Mouse (Mus musculus) hindbrain, embryonic 15.5 days (tissue): Measurements from ENCODE around the gene Csad. TPM values are rescaled to one million over a fixed set of nuclear protein-coding genes. Genes with fewer than 3 reads are reported as not detected.

Experiments used
- ATAC-seq: fragments of 200-750 bp; cut with Nextera tagmentation; 2 replicates; pipeline ENCODE4 v1.8.0; 2017; ENCODE audit warnings: low read depth, moderate number of reproducible peaks, moderate TSS enrichment; ENCODE audit not compliant: low FRiP score
- H3K27ac ChIP-seq: fragments of 300-500 bp; sonication (generic); replicated peaks from 2 replicates; pipeline ENCODE4 v1.5.1; 2015; ENCODE audit warnings: mild to moderate bottlenecking, inconsistent platforms
- H3K27me3 ChIP-seq: fragments of 300-500 bp; sonication (generic); 2 replicates; pipeline ENCODE4 v1.6.1; 2015; ENCODE audit warnings: control low read depth, inconsistent platforms
- H3K36me3 ChIP-seq: fragments of 300-500 bp; sonication (generic); 2 replicates; pipeline ENCODE4 v1.6.1; 2015; ENCODE audit warnings: control low read depth, inconsistent platforms
- H3K4me1 ChIP-seq: fragments of 300-500 bp; sonication (generic); replicated peaks from 2 replicates; pipeline ENCODE4 v1.6.1; 2015; ENCODE audit warnings: control low read depth, inconsistent platforms
- H3K4me2 ChIP-seq: fragments of 300-500 bp; sonication (generic); 2 replicates; pipeline ENCODE4 v1.6.1; 2015; ENCODE audit warnings: moderate library complexity, mild to moderate bottlenecking, inconsistent platforms
- H3K4me3 ChIP-seq: fragments of 300-500 bp; sonication (generic); 2 replicates; pipeline ENCODE4 v1.5.1; 2015; ENCODE audit warnings: mild to moderate bottlenecking, inconsistent platforms
- H3K9ac ChIP-seq: fragments of 300-500 bp; sonication (generic); 2 replicates; pipeline ENCODE4 v1.6.1; 2015; ENCODE audit warnings: inconsistent platforms
- H3K9me3 ChIP-seq: fragments of 300-500 bp; sonication (generic); 2 replicates; pipeline ENCODE4 v1.6.1; 2016; ENCODE audit warnings: control low read depth, inconsistent platforms
- WGBS: fragments of 180-500 bp; shearing (Covaris S2); methylation state at CpG from one replicate; pipeline ENCODE4 v1.1.7; 2015; 5-methylcytosine and 5-hydroxymethylcytosine counted together
- polyA plus RNA-seq: library from polyadenylated mRNA; unstranded; fragments of >200 nt; fragmentation: Nextera tagmentation; extraction: Ambion mirVana; gene quantifications from 2 replicates; pipeline ENCODE4 v1.2.1, GENCODE M21; 2015

The Csad gene
- polyA plus RNA-seq, 1 experiment from 2014 or later, result 40.1 TPM

- Histone ChIP-seq H3K4me3 (peak overlapping the region; percentile 62), H3K36me3 (no peaks in the 10 kb centered on the region), H3K27me3 (peaks cover 43% of the 10 kb centered on the region), H3K27ac (no peak overlapping the region), H3K9me3 (no peaks in the 10 kb centered on the region), H3K4me1 (peaks cover 51% of the 10 kb centered on the region), H3K9ac (0 out of 2 replicates have a peak overlapping the region, but pooled peaks have one; percentile 67), H3K4me2 (peak overlapping the region; percentile 97)
- no peak for ATAC-seq
- 7% methylated on average over 19 of the region's 19 CpGs for WGBS
Observed at GRCm38 (mm10) chr15:102244306-102245191, 40.0 kb upstream of the Csad start.

GRCm38 (mm10) chr15:102243229-102244190, 39.0 kb upstream of the Csad start:
- Histone ChIP-seq H3K9ac (no peak overlapping the region), H3K36me3 (no peaks in the 10 kb centered on the region), H3K9me3 (no peaks in the 10 kb centered on the region), H3K4me3 (peak overlapping the region; percentile 13), H3K4me1 (peaks cover 48% of the 10 kb centered on the region), H3K27ac (no peak overlapping the region), H3K4me2 (peak overlapping the region; percentile 97), H3K27me3 (peaks cover 35% of the 10 kb centered on the region)
- WGBS, result 14% methylated on average over 22 of the region's 22 CpGs
- no peak for ATAC-seq

GRCm38 (mm10) chr15:102242404-102243228, 38.1 kb upstream of the Csad start:
- 38% methylated on average over 12 of the region's 12 CpGs for WGBS

GRCm38 (mm10) chr15:102240607-102241006, 36.1 kb upstream of the Csad start:
- peaks cover 32% of the 10 kb centered on the region for H3K27me3 ChIP-seq
- no peak overlapping the region for H3K4me2 ChIP-seq
- 87% methylated on average over 4 of the region's 4 CpGs for WGBS
- H3K9ac ChIP-seq, result no peak overlapping the region
- H3K27ac ChIP-seq, result no peak overlapping the region
- no peaks in the 10 kb centered on the region for H3K36me3 ChIP-seq
- H3K4me1 ChIP-seq, result peaks cover 26% of the 10 kb centered on the region
- no peak overlapping the region for H3K4me3 ChIP-seq
- no peaks in the 10 kb centered on the region for H3K9me3 ChIP-seq
- ATAC-seq, result no peak

More at GRCm38 (mm10) chr15:102242404-102243228, 38.1 kb upstream of the Csad start:
- ATAC-seq, result no peak
- Histone ChIP-seq H3K9ac (no peak overlapping the region), H3K4me3 (no peak overlapping the region), H3K27me3 (peaks cover 32% of the 10 kb centered on the region), H3K9me3 (no peaks in the 10 kb centered on the region), H3K4me2 (peak overlapping the region; percentile 97; the same call in 1 of the 2 replicates), H3K4me1 (peaks cover 42% of the 10 kb centered on the region), H3K36me3 (no peaks in the 10 kb centered on the region), H3K27ac (no peak overlapping the region)

- no peak overlapping the region for H3K9ac ChIP-seq
- no peaks in the 10 kb centered on the region for H3K36me3 ChIP-seq
- H3K4me1 ChIP-seq, result peaks cover 18% of the 10 kb centered on the region
- H3K4me2 ChIP-seq, result no peak overlapping the region
- H3K27me3 ChIP-seq, result peaks cover 26% of the 10 kb centered on the region
- H3K4me3 ChIP-seq, result no peak overlapping the region
- 79% methylated on average over 11 of the region's 11 CpGs for WGBS
- ATAC-seq, result no peak
- no peaks in the 10 kb centered on the region for H3K9me3 ChIP-seq
- H3K27ac ChIP-seq, result no peak overlapping the region
Observed at GRCm38 (mm10) chr15:102239851-102240250, 35.3 kb upstream of the Csad start.

- H3K27me3 ChIP-seq, result peaks cover 22% of the 10 kb centered on the region
- no peak overlapping the region for H3K27ac ChIP-seq
- H3K4me3 ChIP-seq, result no peak overlapping the region
- no peaks in the 10 kb centered on the region for H3K36me3 ChIP-seq
- H3K9me3 ChIP-seq, result no peaks in the 10 kb centered on the region
- no peak overlapping the region for H3K9ac ChIP-seq
- H3K4me2 ChIP-seq, result no peak overlapping the region
- ATAC-seq, result peak; percentile 69; the same call in 1 of the 2 replicates
- peaks cover 12% of the 10 kb centered on the region for H3K4me1 ChIP-seq
- WGBS, result 9% methylated on average over 9 of the region's 9 CpGs
Observed at GRCm38 (mm10) chr15:102239260-102239590, 34.7 kb upstream of the Csad start.

- Histone ChIP-seq H3K4me1 (peaks cover 6% of the 10 kb centered on the region), H3K9me3 (no peaks in the 10 kb centered on the region), H3K27me3 (peaks cover 17% of the 10 kb centered on the region), H3K9ac (no peak overlapping the region), H3K36me3 (no peaks in the 10 kb centered on the region), H3K4me2 (no peak overlapping the region), H3K27ac (no peak overlapping the region), H3K4me3 (no peak overlapping the region)
- no peak for ATAC-seq
- WGBS, result 87% methylated on average over 14 of the region's 14 CpGs
Observed at GRCm38 (mm10) chr15:102238543-102239259, 34.2 kb upstream of the Csad start.

GRCm38 (mm10) chr15:102235371-102236027, 31.0 kb upstream of the Csad start:
- 41% methylated on average over 21 of the region's 21 CpGs for WGBS
- H3K4me2 ChIP-seq, result no peak overlapping the region
- no peak for ATAC-seq
- H3K27ac ChIP-seq, result no peak overlapping the region
- no peak overlapping the region for H3K9ac ChIP-seq
- no peaks in the 10 kb centered on the region for H3K4me1 ChIP-seq
- 0 out of 2 replicates have a peak, but pooled peaks cover 4% of the 10 kb centered on the region for H3K27me3 ChIP-seq
- no peak overlapping the region for H3K4me3 ChIP-seq
- no peaks in the 10 kb centered on the region for H3K36me3 ChIP-seq
- no peaks in the 10 kb centered on the region for H3K9me3 ChIP-seq

GRCm38 (mm10) chr15:102233896-102234295, 29.4 kb upstream of the Csad start:
- 30% methylated on average over 2 of the region's 2 CpGs for WGBS
- no peak overlapping the region for H3K9ac ChIP-seq
- no peaks in the 10 kb centered on the region for H3K9me3 ChIP-seq
- no peaks in the 10 kb centered on the region for H3K4me1 ChIP-seq
- no peak overlapping the region for H3K4me3 ChIP-seq
- no peaks in the 10 kb centered on the region for H3K27me3 ChIP-seq
- no peak overlapping the region for H3K4me2 ChIP-seq
- no peaks in the 10 kb centered on the region for H3K36me3 ChIP-seq
- no peak overlapping the region for H3K27ac ChIP-seq
- no peak for ATAC-seq

- H3K9ac ChIP-seq, result no peak overlapping the region
- no peak overlapping the region for H3K4me3 ChIP-seq
- H3K4me1 ChIP-seq, result no peaks in the 10 kb centered on the region
- H3K36me3 ChIP-seq, result no peaks in the 10 kb centered on the region
- 88% methylated on average over 7 of the region's 7 CpGs for WGBS
- ATAC-seq, result no peak
- no peaks in the 10 kb centered on the region for H3K27me3 ChIP-seq
- no peak overlapping the region for H3K27ac ChIP-seq
- no peaks in the 10 kb centered on the region for H3K9me3 ChIP-seq
- no peak overlapping the region for H3K4me2 ChIP-seq
Observed at GRCm38 (mm10) chr15:102232764-102233163, 28.2 kb upstream of the Csad start.
